Mouse (Mus musculus) brain, embryonic 14.5 days (tissue): ENCODE data around the gene Robo1. TPM values are rescaled to one million over a fixed set of nuclear protein-coding genes. Genes with fewer than 3 reads are reported as not detected.

ENCODE experiments used
- DNase-seq: peaks from one replicate; pipeline ENCODE4 v3.0.0-alpha.2; 2011; ENCODE audit warnings: low read depth
- CTCF ChIP-seq: fragments of 200-500 bp; IDR thresholded peaks from 2 replicates; pipeline ENCODE4 v1.5.1; 2012; ENCODE audit warnings: inconsistent platforms, mild to moderate bottlenecking, moderate library complexity, borderline replicate concordance; ENCODE audit not compliant: insufficient read depth, insufficient read length; ENCODE audit errors: extremely low read depth
- POLR2A ChIP-seq: fragments of 200-500 bp; IDR thresholded peaks from 2 replicates; pipeline ENCODE4 v1.6.1; 2012; ENCODE audit warnings: mild to moderate bottlenecking, inconsistent platforms, borderline replicate concordance; ENCODE audit not compliant: poor library complexity, insufficient read depth, insufficient read length, severe bottlenecking; ENCODE audit errors: extremely low read depth
- polyA plus RNA-seq: library from polyadenylated mRNA; depleted of rRNA; stranded (reverse); fragments of >200 nt; gene quantifications from 2 replicates; pipeline ENCODE4 v1.2.3, GENCODE M21; 2012

Gene Robo1
- polyA plus RNA-seq, 1 experiment = 97.8 TPM

DNA sequence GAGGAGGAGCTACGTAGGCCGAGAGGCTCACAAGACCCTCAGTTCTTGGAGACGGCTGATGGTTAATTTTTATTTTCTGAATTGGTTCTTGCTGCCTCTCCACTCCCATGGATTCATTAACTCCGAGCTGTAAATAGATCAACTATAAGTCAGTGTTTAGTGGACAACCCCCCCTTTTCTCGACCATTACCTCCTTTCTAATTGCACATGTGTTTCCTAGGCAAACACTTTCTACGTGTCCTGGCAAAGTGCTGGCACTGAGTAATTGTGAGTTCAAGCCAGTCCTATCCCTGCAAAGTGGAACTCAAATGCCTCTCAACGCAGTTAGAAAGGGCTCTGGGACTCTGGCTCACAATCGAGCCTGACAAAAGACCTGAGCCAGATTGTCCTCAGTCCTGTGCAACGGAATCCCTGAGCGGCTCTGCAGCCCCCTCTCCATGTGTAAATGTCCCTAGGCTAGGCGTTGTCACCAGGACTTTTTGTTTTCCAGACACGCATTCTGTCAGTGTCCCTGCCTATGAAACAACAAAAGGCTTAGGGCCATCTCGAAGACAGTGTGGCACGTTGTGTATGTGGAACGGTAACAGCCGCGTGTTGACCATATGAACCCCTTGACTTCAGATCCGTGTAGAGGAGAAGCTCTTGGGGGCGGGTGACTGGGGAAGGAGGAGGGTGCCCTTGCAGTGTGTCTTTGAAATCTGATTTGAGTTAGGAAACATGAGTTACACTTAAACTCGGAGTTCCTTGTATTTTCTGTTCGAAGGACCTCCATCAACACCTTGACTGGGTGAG is 682.5 kb downstream of the Robo1 start:
- DNase-seq = no peak
- no peak for TF ChIP-seq CTCF
- TF ChIP-seq POLR2A = no peak

DNA sequence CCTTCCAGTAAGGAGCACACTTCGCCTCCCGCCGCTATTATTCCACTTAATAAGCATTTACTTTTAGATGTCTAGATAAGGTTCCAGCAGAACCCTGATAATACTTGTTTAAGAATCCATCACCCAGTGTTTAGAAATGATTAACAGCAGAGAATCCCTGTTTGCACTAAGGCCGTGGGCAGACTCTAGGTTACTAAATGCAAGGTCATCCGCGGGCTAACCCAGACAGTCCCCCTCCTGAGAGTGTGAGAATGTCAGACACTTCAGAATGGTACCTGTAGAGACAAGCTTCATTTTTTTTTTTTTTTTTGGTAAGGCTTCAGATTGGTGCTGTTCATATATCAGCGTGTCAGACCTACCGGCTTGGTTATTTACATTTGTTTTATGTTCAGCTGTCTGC is 685.1 kb downstream of the Robo1 start:
- DNase-seq = no peak
- no peak for TF ChIP-seq CTCF
- no peak for TF ChIP-seq POLR2A

DNA sequence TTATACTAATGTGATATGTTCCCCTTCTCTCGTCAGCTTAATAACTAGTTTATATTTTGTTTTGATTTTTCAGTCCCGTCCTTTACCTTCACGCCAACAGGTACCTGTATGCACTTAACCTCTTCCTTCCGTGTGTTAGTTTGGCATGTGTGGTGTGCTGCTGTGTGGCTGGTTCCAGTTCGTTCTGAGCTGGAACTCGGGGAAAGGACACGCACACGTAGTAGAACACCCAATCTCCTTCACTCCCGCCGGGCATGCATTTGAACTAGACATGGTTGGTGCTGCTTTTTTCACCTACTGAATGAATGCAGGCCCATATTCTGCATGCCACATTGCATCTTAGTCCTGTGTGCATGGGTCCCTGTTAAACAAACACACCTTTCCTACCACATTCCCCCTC is 685.5 kb downstream of the Robo1 start:
- DNase-seq = no peak
- TF ChIP-seq CTCF (no peak), POLR2A (no peak)

GRCm38 (mm10) chr16:72995251-72995954 is 687.3 kb downstream of the Robo1 start:
- TF ChIP-seq POLR2A (no peak), CTCF (peak; percentile 82; the same call in 1 of the 2 replicates)
- peak; percentile 92 for DNase-seq

DNA sequence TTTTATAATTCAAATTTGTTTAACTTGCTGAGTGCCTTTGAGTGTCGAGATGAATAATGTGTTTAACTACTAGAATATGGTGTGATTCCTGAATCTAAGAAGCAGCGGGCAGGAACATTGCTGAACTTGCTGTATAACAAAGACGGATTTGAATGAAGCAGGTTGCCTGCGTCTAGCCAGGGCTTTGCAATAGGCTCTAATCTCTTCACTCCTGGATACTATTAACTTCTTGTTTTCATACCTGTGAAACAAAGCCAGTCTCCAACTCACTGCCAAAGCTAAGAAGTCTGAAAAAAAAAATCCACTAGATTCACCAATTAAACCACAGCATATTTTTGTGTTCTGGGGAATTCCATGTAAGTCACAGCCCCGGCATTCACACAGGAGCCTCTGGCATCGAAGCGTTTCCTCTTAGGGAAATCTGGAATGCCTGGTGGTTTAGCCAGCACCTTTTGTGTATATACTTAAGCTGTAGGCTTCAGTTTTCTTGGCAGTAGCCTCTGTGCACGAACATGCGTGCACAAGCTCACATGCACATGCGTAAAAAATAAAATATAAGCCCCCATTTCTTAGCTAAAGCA is 687.9 kb downstream of the Robo1 start:
- TF ChIP-seq CTCF (no peak), POLR2A (no peak)
- peak; percentile 75 for DNase-seq

GRCm38 (mm10) chr16:72998677-72999076 is 690.6 kb downstream of the Robo1 start:
- DNase-seq = no peak
- no peak for TF ChIP-seq CTCF
- TF ChIP-seq POLR2A = no peak

GRCm38 (mm10) chr16:73002685-73003084 is 694.6 kb downstream of the Robo1 start:
- DNase-seq = no peak
- TF ChIP-seq CTCF (no peak), POLR2A (no peak)

DNA sequence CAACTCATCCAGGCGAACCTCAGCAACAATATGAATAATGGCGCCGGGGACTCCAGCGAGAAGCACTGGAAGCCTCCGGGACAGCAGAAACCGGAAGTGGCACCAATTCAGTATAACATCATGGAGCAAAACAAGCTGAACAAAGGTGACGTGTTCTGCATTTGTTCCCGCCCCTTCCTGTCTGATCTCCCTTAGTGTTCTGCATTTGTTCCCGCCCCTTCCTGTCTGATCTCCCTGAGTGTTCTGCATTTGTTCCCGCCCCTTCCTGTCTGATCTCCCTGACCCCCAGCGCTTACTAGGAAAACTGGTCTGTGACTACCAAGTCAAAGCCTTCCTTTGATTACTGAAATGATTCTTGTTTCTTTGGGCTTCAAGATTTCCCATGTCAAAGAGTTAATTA is 696.5 kb downstream of the Robo1 start:
- TF ChIP-seq CTCF (no peak), POLR2A (no peak)
- DNase-seq = no peak

- no peak for TF ChIP-seq CTCF
- TF ChIP-seq POLR2A = no peak
- no peak for DNase-seq
Measured at GRCm38 (mm10) chr16:73005831-73006230, 697.7 kb downstream of the Robo1 start.

GRCm38 (mm10) chr16:73007434-73007833 is 699.3 kb downstream of the Robo1 start:
- TF ChIP-seq POLR2A (no peak), CTCF (no peak)
- peak; percentile 64 for DNase-seq

DNA sequence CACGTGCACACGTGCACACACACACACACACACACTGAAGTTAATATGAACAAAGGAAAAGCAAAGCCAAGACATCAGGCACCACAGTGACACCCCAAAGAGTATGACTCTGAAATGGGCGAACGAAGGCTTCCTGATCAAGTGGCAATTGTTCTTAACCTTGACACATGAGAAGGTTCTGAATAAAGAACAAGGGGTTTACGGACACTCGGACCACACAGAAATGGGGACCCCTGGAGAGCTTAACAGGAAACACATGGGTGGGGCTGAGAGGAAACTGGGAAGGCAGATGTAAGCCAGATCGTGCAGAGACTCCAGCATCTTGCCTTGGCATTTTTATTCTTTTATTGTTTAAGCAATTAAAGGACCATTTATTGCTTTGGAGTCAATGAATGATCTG is 703.2 kb downstream of the Robo1 start:
- DNase-seq = no peak
- no peak for TF ChIP-seq CTCF
- no peak for TF ChIP-seq POLR2A
